Mouse (Mus musculus): ENCODE measurements at regions not wholly inside any gene's neighbourhood (a gene's known extent, or its start where the extent isn't known, plus 50 kb on each side); places are given as distances from the start of the nearest gene placed in this dataset.

- no peak for TF ChIP-seq CTCF (conservative IDR thresholded peaks at IDR 0.05; ENCODE audit: insufficient read depth, insufficient read length, low read depth, low read length)
- TF ChIP-seq POLR2A (IDR thresholded peaks at IDR 0.05; ENCODE audit: low read depth, low read length) = no peak
These were observed 333.7 kb downstream of the Nr2f2 start for GRCm38 (mm10) chr7:70032857-70033256.
